Mouse (Mus musculus): ENCODE results near the gene Heatr6.
A peak's percentile ranks its signal among the peaks of the same experiment; 100 is the strongest.

Gene Heatr6

DNA sequence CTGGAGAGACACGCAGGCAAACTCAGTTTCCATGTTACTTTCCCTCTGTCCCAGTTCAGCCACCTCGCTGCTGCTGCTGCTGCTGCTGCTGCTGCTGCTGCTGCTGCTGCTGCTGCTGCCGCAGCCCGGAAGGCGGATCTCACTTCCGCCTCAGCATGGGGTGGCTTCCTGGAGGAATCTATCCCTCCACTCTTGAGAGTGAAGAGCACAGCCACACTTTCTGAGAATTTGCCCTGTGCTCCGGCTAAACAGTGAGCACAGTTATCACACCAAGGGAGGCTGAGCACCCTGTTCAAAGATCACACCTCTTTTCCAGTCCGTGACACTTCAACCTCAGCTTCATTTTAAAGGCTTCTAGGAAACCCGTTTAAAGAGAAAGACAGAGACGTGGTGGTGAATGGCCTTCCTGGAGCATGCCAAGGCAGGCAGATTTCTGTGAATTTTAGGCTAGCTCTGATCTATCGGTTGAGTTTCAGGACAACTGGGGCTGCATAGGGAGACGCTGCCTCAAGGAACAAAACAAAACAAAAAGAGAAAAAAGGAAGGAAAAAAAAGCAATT lies 46.5 kb downstream of the Heatr6 start:
- no peak for DNase-seq (ENCODE audit: extremely low read depth, low read depth)

- DNase-seq (ENCODE audit: extremely low read depth, low read depth) = peak; percentile 62
These were observed 48.7 kb downstream of the Heatr6 start for GRCm38 (mm10) chr11:83802166-83802565.

DNA sequence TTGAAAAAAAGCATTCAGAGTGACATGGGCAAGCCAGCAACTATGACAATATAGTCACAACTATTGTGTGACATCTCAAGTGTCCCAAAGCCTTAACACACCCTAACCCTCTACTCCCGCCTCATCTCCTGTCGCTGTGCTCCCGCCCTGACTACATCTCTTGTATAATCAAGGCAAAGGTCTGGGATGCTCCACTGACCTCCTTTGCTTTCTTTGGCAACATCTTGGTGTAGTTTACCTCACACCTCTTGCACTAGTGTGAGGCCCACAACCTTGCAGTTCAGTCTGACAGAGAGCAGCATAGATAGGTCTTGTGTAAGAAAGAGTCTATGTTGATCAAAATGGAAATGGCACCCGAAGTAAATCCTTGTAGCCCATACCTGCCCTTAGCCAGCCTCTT lies 49.1 kb downstream of the Heatr6 start:
- DNase-seq (ENCODE audit: extremely low read depth, low read depth) = no peak

DNA sequence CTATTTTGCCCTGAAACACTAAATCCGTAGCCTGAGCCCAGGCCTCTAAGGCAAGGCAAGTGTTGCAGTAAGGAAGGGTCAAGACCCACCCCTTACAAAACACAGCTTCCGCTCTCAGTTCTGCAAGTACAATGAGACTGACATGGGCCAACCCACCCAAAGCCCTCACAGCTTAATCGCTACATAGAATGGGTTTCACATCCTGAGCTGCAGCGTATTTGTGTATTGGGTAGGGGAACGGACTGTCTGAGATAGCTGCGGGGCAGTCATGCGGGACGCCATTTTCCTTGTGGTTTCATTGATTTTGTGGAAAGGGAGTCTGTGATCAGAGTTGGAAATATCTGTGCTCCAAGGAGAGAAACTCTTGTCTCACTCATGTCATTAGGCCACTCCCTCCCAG lies 56.9 kb downstream of the Heatr6 start:
- no peak for DNase-seq (ENCODE audit: extremely low read depth, low read depth)

- DNase-seq (ENCODE audit: extremely low read depth, low read depth) = no peak
These were observed 61.7 kb downstream of the Heatr6 start for GRCm38 (mm10) chr11:83815191-83815590.

DNA sequence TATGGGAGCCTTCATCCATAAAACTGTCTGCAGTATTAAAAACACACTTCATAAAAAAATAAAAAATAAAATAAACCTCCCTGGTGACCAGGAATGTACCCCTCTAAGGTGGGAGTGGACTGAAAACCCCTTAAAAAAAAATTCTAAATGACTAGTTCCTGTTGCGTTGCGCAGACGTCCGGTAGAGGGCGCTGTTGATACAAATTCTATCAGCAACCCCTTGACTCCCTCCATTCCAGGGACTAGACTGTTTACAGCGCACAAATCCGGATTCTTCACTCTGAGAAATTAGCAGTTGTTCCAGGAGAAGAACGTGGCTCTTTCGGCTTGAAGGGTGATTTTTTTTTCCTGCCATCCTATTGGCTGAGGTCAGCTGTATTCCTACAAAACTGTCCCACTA lies 62.1 kb downstream of the Heatr6 start:
- peak; percentile 32 for DNase-seq (ENCODE audit: extremely low read depth, low read depth)

GRCm38 (mm10) chr11:83817048-83817447 lies 63.6 kb downstream of the Heatr6 start:
- DNase-seq (ENCODE audit: extremely low read depth, low read depth) = no peak

GRCm38 (mm10) chr11:83817994-83818393 lies 64.5 kb downstream of the Heatr6 start:
- DNase-seq (ENCODE audit: extremely low read depth, low read depth) = no peak

GRCm38 (mm10) chr11:83818591-83819127 lies 65.2 kb downstream of the Heatr6 start:
- DNase-seq (ENCODE audit: extremely low read depth, low read depth) = no peak

DNA sequence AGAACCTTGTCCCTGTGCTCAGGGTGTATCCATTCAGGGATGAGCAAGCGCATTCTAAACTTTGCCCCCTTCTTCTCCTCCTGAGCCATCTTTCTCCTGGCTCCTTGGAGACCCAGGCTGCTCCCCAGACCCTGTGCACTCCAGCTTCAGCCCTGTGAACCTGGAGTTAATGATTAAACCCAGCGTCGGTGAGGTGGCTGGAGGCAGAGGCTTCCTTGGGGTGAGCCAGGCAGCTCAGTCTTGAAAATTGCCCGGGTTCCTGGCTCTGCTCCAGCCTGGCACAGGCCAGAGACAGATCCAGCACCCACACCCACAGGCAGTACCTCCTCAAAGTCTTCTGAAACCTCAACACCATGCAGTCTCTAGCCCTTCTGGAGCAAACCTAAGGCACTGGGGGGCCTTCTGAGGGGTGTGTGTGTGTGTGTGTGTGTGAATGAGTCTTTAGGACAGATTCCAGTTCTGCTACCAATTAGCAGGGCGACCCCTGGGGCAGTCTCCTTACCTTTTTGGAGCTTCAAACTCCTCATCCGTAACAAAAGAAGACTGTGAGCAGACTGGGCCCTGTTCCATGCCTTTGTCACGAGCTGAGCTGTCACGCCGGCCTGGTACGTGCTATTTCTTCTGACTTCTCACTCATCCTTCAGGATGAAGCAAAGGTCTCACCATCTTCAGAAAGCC lies 66.4 kb downstream of the Heatr6 start:
- DNase-seq (ENCODE audit: extremely low read depth, low read depth) = no peak

DNA sequence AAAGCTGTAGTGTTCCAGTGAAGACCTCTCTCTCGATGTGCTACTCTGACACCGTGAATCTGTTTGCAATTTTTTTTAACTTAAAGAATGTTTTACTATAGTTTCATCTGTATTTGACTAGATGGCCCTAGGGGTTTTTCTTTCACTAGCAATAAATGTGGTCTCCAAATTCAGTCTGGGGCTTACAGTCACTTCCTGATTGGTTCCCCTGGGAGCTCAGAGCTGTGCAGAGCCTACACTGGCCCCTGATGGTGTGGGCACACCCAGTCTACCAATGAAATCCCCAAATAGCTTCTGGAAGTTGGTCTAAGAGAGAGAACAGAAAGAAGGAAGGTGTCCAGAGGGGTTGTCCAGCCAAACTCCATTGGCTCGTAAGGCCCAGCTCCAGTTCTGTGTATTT lies 72.6 kb downstream of the Heatr6 start:
- no peak for DNase-seq (ENCODE audit: extremely low read depth, low read depth)

DNA sequence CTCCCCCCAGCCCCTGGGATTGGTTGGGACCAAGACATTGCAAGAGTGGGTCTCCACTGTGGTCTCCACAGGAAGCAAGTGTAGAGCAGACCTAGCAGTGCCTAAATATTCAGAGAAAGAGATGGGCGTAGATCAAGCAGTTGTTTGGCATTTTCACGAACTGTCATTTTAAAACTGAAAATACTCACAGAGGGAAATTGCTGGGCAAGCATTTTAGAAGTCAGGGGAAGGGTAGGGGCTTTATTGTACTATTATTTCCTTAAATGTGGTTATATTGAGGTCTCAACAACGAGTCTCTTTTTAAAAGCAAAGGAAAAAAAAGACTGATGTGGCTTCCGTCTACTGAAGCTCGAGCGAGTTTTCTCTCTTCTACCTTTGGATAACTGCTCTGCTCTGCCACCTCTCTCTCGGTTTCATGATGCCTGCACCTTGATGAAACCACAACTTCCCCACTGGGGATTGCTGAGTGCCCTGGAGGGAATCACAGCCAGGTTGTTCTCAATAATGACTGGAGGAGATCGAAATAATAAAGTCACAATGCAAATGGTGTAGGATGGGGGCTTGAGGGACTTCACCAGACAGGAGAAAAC lies 75.2 kb downstream of the Heatr6 start:
- DNase-seq (ENCODE audit: extremely low read depth, low read depth) = no peak

- peak; percentile 19 for DNase-seq (ENCODE audit: extremely low read depth, low read depth)
These were observed 78.9 kb downstream of the Heatr6 start for GRCm38 (mm10) chr11:83832389-83832788.

All from MEL-GATA-1-ER (cell line).